Mouse (Mus musculus): ENCODE measurements around the gene Tm9sf4. TPM values are rescaled to one million over a fixed set of nuclear protein-coding genes. Genes with fewer than 3 reads are reported as not detected.

The Tm9sf4 gene
- total and polyA plus RNA-seq, 3 experiments: 35.2 to 109 (median 42.9) TPM

- peaks cover 62% of the 10 kb centered on the region for H3K4me1 ChIP-seq (ENCODE audit: insufficient read depth, low read depth, low read length)
- no peaks in the 10 kb centered on the region for H3K27me3 ChIP-seq (ENCODE audit: insufficient read depth, low read length)
- no peak for TF ChIP-seq POLR2AphosphoS5 (IDR thresholded peaks at IDR 0.05; ENCODE audit: insufficient replicate concordance, low read depth, low read length)
- no peak for TF ChIP-seq GATA1 (IDR thresholded peaks at IDR 0.05; ENCODE audit: borderline replicate concordance, low read length)
- ATAC-seq (ENCODE audit: extremely low read depth, insufficient number of reproducible peaks, low FRiP score, poor library complexity, severe bottlenecking): peak; percentile 38
- H3K36me3 ChIP-seq (replicated peaks): peaks cover 59% of the 10 kb centered on the region
- peak within 1 kb of the TSS; percentile 88 for H3K4me3 ChIP-seq (ENCODE audit: low read depth, low read length)
- peak; percentile 85 for DNase-seq (ENCODE audit: low spot score)
- no peaks in the 10 kb centered on the region for H3K9me3 ChIP-seq (replicated peaks)
Observed at GRCm38 (mm10) chr2:153241250-153242014, 80.3 kb downstream of the Tm9sf4 start, which contains the start of the genes Plagl2 and Pofut1. TSS of gene Plagl2 (minus strand) at chr2:153241426. TSS of gene Pofut1 (plus strand) at chr2:153241533.

- Histone ChIP-seq H3K36me3 (replicated peaks) (peaks cover 53% of the 10 kb centered on the region), H3K4me3 (ENCODE audit: low read depth, low read length) (peak overlapping the region; percentile 88), H3K4me1 (ENCODE audit: insufficient read depth, low read depth, low read length) (peaks cover 57% of the 10 kb centered on the region), H3K9me3 (replicated peaks) (no peaks in the 10 kb centered on the region), H3K27me3 (ENCODE audit: insufficient read depth, low read length) (no peaks in the 10 kb centered on the region)
- no peak for TF ChIP-seq GATA1 (IDR thresholded peaks at IDR 0.05; ENCODE audit: borderline replicate concordance, low read length)
- no peak for TF ChIP-seq POLR2AphosphoS5 (IDR thresholded peaks at IDR 0.05; ENCODE audit: insufficient replicate concordance, low read depth, low read length)
- no peak for TF ChIP-seq CTCF (IDR thresholded peaks at IDR 0.05; ENCODE audit: low read depth, low read length)
- no peak for TF ChIP-seq TAL1 (conservative IDR thresholded peaks at IDR 0.05; ENCODE audit: low read depth, low read length)
- DNase-seq (ENCODE audit: low spot score) (no peak), ATAC-seq (ENCODE audit: extremely low read depth, insufficient number of reproducible peaks, low FRiP score, poor library complexity, severe bottlenecking) (no peak)
Observed at GRCm38 (mm10) chr2:153242156-153242555, 81.1 kb downstream of the Tm9sf4 start.

DNA sequence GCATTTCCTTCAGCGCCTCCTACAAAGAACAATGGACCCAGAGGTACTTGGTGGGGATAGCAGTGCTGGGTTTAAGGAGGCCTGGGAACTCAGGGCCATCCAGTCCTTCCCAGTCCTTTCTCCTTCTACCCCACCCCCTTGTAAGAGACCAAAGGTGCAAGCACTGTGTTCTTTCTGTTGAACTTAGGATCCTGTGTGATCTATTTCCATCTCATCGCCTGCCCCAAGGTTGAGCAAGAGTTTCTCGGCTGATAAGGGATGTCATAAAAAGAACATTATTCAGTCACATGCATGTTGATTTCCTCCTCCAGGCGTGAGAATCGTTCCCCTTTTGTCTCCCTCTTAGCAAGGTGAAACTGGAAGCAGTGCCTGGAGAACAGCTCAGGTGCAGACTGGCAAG lies 88.6 kb downstream of the Tm9sf4 start:
- no peak overlapping the region for H3K4me3 ChIP-seq (ENCODE audit: low read depth, low read length)
- H3K4me1 ChIP-seq (ENCODE audit: insufficient read depth, low read depth, low read length): peaks cover 29% of the 10 kb centered on the region
- no peaks in the 10 kb centered on the region for H3K9me3 ChIP-seq (replicated peaks)
- no peak for ATAC-seq (ENCODE audit: extremely low read depth, insufficient number of reproducible peaks, low FRiP score, poor library complexity, severe bottlenecking)
- no peak for DNase-seq (ENCODE audit: low spot score)
- no peak for TF ChIP-seq GATA2 (IDR thresholded peaks at IDR 0.05; ENCODE audit: borderline replicate concordance, low read depth, low read length)
- TF ChIP-seq POLR2AphosphoS5 (IDR thresholded peaks at IDR 0.05; ENCODE audit: insufficient replicate concordance, low read depth, low read length): no peak
- TF ChIP-seq TAL1 (conservative IDR thresholded peaks at IDR 0.05; ENCODE audit: low read depth, low read length): no peak
- TF ChIP-seq CTCF (IDR thresholded peaks at IDR 0.05; ENCODE audit: low read depth, low read length): no peak
- TF ChIP-seq GATA1 (IDR thresholded peaks at IDR 0.05; ENCODE audit: borderline replicate concordance, low read length): no peak
- peaks cover 79% of the 10 kb centered on the region for H3K36me3 ChIP-seq (replicated peaks)
- no peaks in the 10 kb centered on the region for H3K27me3 ChIP-seq (ENCODE audit: insufficient read depth, low read length)

DNA sequence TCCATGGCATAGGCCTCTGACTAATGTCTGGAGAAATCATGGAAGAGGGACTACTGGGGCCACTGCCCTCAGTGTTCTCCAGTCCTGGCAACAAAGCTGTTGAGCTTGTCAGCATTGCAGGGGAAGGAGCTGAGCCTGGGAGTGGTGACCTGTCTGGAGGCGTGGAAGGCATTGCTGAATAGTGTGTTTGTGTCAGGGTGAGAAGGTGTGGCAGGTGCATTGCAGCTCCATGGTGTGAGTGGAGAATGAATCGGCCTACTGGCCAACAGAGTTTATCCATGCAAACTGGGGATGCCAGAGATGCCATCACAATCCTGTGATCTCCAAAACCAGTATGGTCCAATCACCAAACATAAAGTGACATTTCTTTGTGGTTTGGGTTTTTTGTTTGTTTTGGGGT lies 95.5 kb downstream of the Tm9sf4 start:
- no peak overlapping the region for H3K4me3 ChIP-seq (ENCODE audit: low read depth, low read length)
- peaks cover 54% of the 10 kb centered on the region for H3K4me1 ChIP-seq (ENCODE audit: insufficient read depth, low read depth, low read length)
- DNase-seq (ENCODE audit: low spot score): no peak
- H3K27me3 ChIP-seq (ENCODE audit: insufficient read depth, low read length): no peaks in the 10 kb centered on the region
- H3K36me3 ChIP-seq (replicated peaks): peaks cover 66% of the 10 kb centered on the region
- ATAC-seq (ENCODE audit: extremely low read depth, insufficient number of reproducible peaks, low FRiP score, poor library complexity, severe bottlenecking): no peak
- H3K9me3 ChIP-seq (replicated peaks): no peaks in the 10 kb centered on the region
- TF ChIP-seq TAL1 (conservative IDR thresholded peaks at IDR 0.05; ENCODE audit: low read depth, low read length) (no peak), CTCF (IDR thresholded peaks at IDR 0.05; ENCODE audit: low read depth, low read length) (no peak), GATA2 (IDR thresholded peaks at IDR 0.05; ENCODE audit: borderline replicate concordance, low read depth, low read length) (no peak), GATA1 (IDR thresholded peaks at IDR 0.05; ENCODE audit: borderline replicate concordance, low read length) (no peak), POLR2AphosphoS5 (IDR thresholded peaks at IDR 0.05; ENCODE audit: insufficient replicate concordance, low read depth, low read length) (no peak)

DNA sequence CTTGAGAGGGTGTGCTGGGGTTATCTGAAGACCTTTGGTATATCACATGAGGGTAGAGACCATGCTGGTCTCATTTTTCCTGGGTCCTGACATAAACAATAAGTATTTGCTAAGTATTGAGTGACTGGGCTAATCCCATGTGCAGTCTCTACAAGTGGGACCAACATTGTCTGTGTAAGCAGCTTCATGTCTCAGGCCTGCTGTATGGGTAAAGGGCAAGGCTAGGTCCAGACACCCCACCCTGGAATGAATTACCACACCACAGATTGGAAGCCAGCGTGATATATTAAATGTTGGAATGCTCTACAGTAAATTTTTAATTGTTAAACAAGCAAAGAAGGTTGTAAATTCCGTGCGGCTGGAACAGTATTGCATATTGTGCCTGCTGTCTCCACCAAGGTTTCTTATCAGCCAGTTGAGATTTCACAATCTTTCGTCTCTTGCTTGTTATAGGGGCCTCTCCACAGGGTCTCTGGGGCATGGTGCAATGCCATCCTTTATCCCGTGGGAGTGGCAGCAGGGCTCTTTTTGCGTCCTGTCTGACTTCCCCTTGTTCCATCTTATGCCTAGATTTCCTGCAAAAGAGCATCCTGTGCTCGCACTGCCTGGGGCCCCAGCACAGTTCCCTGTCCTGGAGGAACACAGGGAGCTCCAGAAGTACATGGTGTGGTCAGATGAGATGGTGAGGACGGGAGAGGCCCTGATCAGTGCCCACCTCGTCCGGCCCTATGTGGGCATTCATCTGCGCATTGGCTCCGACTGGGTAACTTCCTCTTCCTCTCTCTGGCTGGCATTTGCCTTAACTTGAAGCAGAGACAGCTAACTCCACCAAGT lies 98.1 kb downstream of the Tm9sf4 start:
- Histone ChIP-seq H3K9me3 (replicated peaks) (no peaks in the 10 kb centered on the region), H3K36me3 (replicated peaks) (peaks cover 66% of the 10 kb centered on the region), H3K27me3 (ENCODE audit: insufficient read depth, low read length) (no peaks in the 10 kb centered on the region), H3K4me3 (ENCODE audit: low read depth, low read length) (peak overlapping the region; percentile 63; the same call in 1 of the 2 replicates), H3K4me1 (ENCODE audit: insufficient read depth, low read depth, low read length) (peaks cover 76% of the 10 kb centered on the region)
- ATAC-seq (ENCODE audit: extremely low read depth, insufficient number of reproducible peaks, low FRiP score, poor library complexity, severe bottlenecking) (no peak), DNase-seq (ENCODE audit: low spot score) (no peak)
- no peak for TF ChIP-seq POLR2AphosphoS5 (IDR thresholded peaks at IDR 0.05; ENCODE audit: insufficient replicate concordance, low read depth, low read length)
- TF ChIP-seq TAL1 (conservative IDR thresholded peaks at IDR 0.05; ENCODE audit: low read depth, low read length): no peak
- no peak for TF ChIP-seq GATA2 (IDR thresholded peaks at IDR 0.05; ENCODE audit: borderline replicate concordance, low read depth, low read length)
- no peak for TF ChIP-seq CTCF (IDR thresholded peaks at IDR 0.05; ENCODE audit: low read depth, low read length)
- TF ChIP-seq GATA1 (IDR thresholded peaks at IDR 0.05; ENCODE audit: borderline replicate concordance, low read length): no peak

Other genes with a start within 250 kb of the Tm9sf4 start
- gene Mylk2, start 250.0 kb upstream of the Tm9sf4 start, total RNA-seq (2014; fragmentation: Nextera tagmentation): not detected in 2 replicates
- gene Mylk2, start 250.0 kb upstream of the Tm9sf4 start, total RNA-seq (2017): 0.11 TPM in 1 of 2 replicates, not detected in the other
- gene Mylk2, start 250.0 kb upstream of the Tm9sf4 start, polyA plus RNA-seq (2012): not detected in 2 replicates
- gene Foxs1, start 228.1 kb upstream of the Tm9sf4 start, total RNA-seq (2014; fragmentation: Nextera tagmentation): not detected in 2 replicates
- gene Foxs1, start 228.1 kb upstream of the Tm9sf4 start, total RNA-seq (2017): not detected in 2 replicates
- not detected in 2 replicates for gene Foxs1, start 228.1 kb upstream of the Tm9sf4 start, polyA plus RNA-seq (2012)
- not detected in 2 replicates for gene Dusp15, start 209.6 kb upstream of the Tm9sf4 start, total RNA-seq (2014; fragmentation: Nextera tagmentation)
- gene Dusp15, start 209.6 kb upstream of the Tm9sf4 start, total RNA-seq (2017): 0.11 TPM in 1 of 2 replicates, not detected in the other
- not detected in 2 replicates for gene Dusp15, start 209.6 kb upstream of the Tm9sf4 start, polyA plus RNA-seq (2012)
- gene Ttll9, start 198.8 kb upstream of the Tm9sf4 start, total RNA-seq (2014; fragmentation: Nextera tagmentation): not detected in 2 replicates
- not detected in 2 replicates for gene Ttll9, start 198.8 kb upstream of the Tm9sf4 start, total RNA-seq (2017)
- not detected in 2 replicates for gene Ttll9, start 198.8 kb upstream of the Tm9sf4 start, polyA plus RNA-seq (2012)
- gene Pdrg1, start 145.9 kb upstream of the Tm9sf4 start, total RNA-seq (2014; fragmentation: Nextera tagmentation): 42.2 and 49.4 TPM in 2 replicates
- gene Pdrg1, start 145.9 kb upstream of the Tm9sf4 start, total RNA-seq (2017): 142 and 154 TPM in 2 replicates
- gene Pdrg1, start 145.9 kb upstream of the Tm9sf4 start, polyA plus RNA-seq (2012): 49.4 and 63.4 TPM in 2 replicates
- not detected in 2 replicates for gene Xkr7, start 129.5 kb upstream of the Tm9sf4 start, total RNA-seq (2014; fragmentation: Nextera tagmentation)
- 0.05 and 0.06 TPM in 2 replicates for gene Xkr7, start 129.5 kb upstream of the Tm9sf4 start, total RNA-seq (2017)
- not detected in 2 replicates for gene Xkr7, start 129.5 kb upstream of the Tm9sf4 start, polyA plus RNA-seq (2012)
- gene Ccm2l, start 95.3 kb upstream of the Tm9sf4 start, total RNA-seq (2014; fragmentation: Nextera tagmentation): not detected in 2 replicates
- gene Ccm2l, start 95.3 kb upstream of the Tm9sf4 start, total RNA-seq (2017): 0.11 TPM in 1 of 2 replicates, not detected in the other
- not detected in 2 replicates for gene Ccm2l, start 95.3 kb upstream of the Tm9sf4 start, polyA plus RNA-seq (2012)
- not detected in 2 replicates for gene Hck, start 52.8 kb upstream of the Tm9sf4 start, total RNA-seq (2014; fragmentation: Nextera tagmentation)
- 0.05 TPM in 1 of 2 replicates, not detected in the other for gene Hck, start 52.8 kb upstream of the Tm9sf4 start, total RNA-seq (2017)
- not detected in 2 replicates for gene Hck, start 52.8 kb upstream of the Tm9sf4 start, polyA plus RNA-seq (2012)
- 1.1 TPM in 1 of 2 replicates, not detected in the other for gene Tspyl3, start 64.1 kb downstream of the Tm9sf4 start, total RNA-seq (2014; fragmentation: Nextera tagmentation)
- 0.23 and 0.27 TPM in 2 replicates for gene Tspyl3, start 64.1 kb downstream of the Tm9sf4 start, total RNA-seq (2017)
- 0.27 and 0.32 TPM in 2 replicates for gene Tspyl3, start 64.1 kb downstream of the Tm9sf4 start, polyA plus RNA-seq (2012)
- gene Plagl2, start 80.1 kb downstream of the Tm9sf4 start, total RNA-seq (2014; fragmentation: Nextera tagmentation): 106 and 108 TPM in 2 replicates
- 11.0 and 12.5 TPM in 2 replicates for gene Plagl2, start 80.1 kb downstream of the Tm9sf4 start, total RNA-seq (2017)
- 27.5 and 35.9 TPM in 2 replicates for gene Plagl2, start 80.1 kb downstream of the Tm9sf4 start, polyA plus RNA-seq (2012)
- 26.5 and 33.7 TPM in 2 replicates for gene Pofut1, start 80.2 kb downstream of the Tm9sf4 start, total RNA-seq (2014; fragmentation: Nextera tagmentation)
- gene Pofut1, start 80.2 kb downstream of the Tm9sf4 start, total RNA-seq (2017): 29.5 and 30.0 TPM in 2 replicates
- gene Pofut1, start 80.2 kb downstream of the Tm9sf4 start, polyA plus RNA-seq (2012): 11.2 and 12.8 TPM in 2 replicates
- 12.0 and 12.9 TPM in 2 replicates for gene Kif3b, start 130.1 kb downstream of the Tm9sf4 start, total RNA-seq (2014; fragmentation: Nextera tagmentation)
- gene Kif3b, start 130.1 kb downstream of the Tm9sf4 start, total RNA-seq (2017): 25.2 and 26.1 TPM in 2 replicates
- gene Kif3b, start 130.1 kb downstream of the Tm9sf4 start, polyA plus RNA-seq (2012): 3.0 and 3.7 TPM in 2 replicates
- 50.0 and 51.9 TPM in 2 replicates for gene Asxl1, start 184.5 kb downstream of the Tm9sf4 start, total RNA-seq (2014; fragmentation: Nextera tagmentation)
- gene Asxl1, start 184.5 kb downstream of the Tm9sf4 start, total RNA-seq (2017): 45.8 and 54.3 TPM in 2 replicates
- 16.8 and 17.4 TPM in 2 replicates for gene Asxl1, start 184.5 kb downstream of the Tm9sf4 start, polyA plus RNA-seq (2012)

Data from G1E (cell line).